In genomic region chr1:132335378-132335965, GRCm38 (mm10) we compare ENCODE assay signal across 10 mouse cellular contexts. TPM values are rescaled to one million over a fixed set of nuclear protein-coding genes. Genes with fewer than 3 reads are reported as not detected.
DNase-seq lines count a peak whose midpoint lies in the region; TF ChIP-seq lines count a peak whose summit lies in the region.
"Had no signal": no experiment of that assay in that cellular context is flagged by ENCODE, and none has a peak within 500 bp of the region (broad histone marks: within the 10 kb centered on the region; RNA-seq: fewer than 3 reads in every experiment).

No protein-coding gene starts in this region.

- peaks cover 15% of the 10 kb centered on the region for H3K36me3 ChIP-seq in liver, adult 2 months (ENCODE audit: control insufficient read depth, insufficient read depth, low read length)
- H3K36me3 ChIP-seq: embryonic facial prominence, embryonic 15.5 days had no signal

- H3K4me1 ChIP-seq in liver, adult 2 months (ENCODE audit: control insufficient read depth, insufficient read depth, low read length) = peaks cover 55% of the 10 kb centered on the region

- H3K4me3 ChIP-seq in liver, adult 2 months (ENCODE audit: insufficient read depth, low read depth, low read length) = no peak overlapping the region
- H3K4me3 ChIP-seq in layer of hippocampus, adult 2 months = no peak overlapping the region
- H3K4me3 ChIP-seq: embryonic facial prominence, embryonic 15.5 days had no signal

- peak overlapping the region; percentile 8; the same call in 1 of the 2 replicates for H3K9ac ChIP-seq in liver, adult 2 months (ENCODE audit: low read depth, low read length)
- H3K9ac ChIP-seq: embryonic facial prominence, embryonic 15.5 days; liver, embryonic 14.5 days had no signal

- peak overlapping the region; percentile 80 for H3K27ac ChIP-seq in liver, adult 2 months (replicated peaks; ENCODE audit: insufficient read depth, low read depth, low read length)
- no peak overlapping the region for H3K27ac ChIP-seq in layer of hippocampus, adult 2 months
- H3K27ac ChIP-seq: embryonic facial prominence, embryonic 15.5 days had no signal

- H3K27me3 ChIP-seq in liver, adult 2 months (ENCODE audit: control insufficient read depth, insufficient read depth, low read length) = no peaks in the 10 kb centered on the region
- H3K27me3 ChIP-seq: embryonic facial prominence, embryonic 15.5 days had no signal

- WGBS in liver, adult 2 months = 65% methylated on average over 12 of the region's 12 CpGs

- TF ChIP-seq CTCF in liver, adult 2 months (IDR thresholded peaks at IDR 0.05; ENCODE audit: low read depth, low read length) = no peak
- no peak for TF ChIP-seq CTCF in layer of hippocampus, adult 2 months (conservative IDR thresholded peaks at IDR 0.05)

- no peak for DNase-seq in liver, adult 2 months (ENCODE audit: extremely low read depth, low read depth, low spot score)
- DNase-seq in liver = no peak
- peak; percentile 65 for DNase-seq in heart, adult 8-10 months (ENCODE audit: low spot score)
- peak; percentile 86 for DNase-seq in kidney, postnatal 14 days
- DNase-seq in retina, embryonic 14.5 days (ENCODE audit: low spot score) = peak; percentile 77
- no peak for DNase-seq in right cerebral cortex, adult 2 months (ENCODE audit: low spot score in 2 of 2)
- no peak for DNase-seq in layer of hippocampus, adult 2 months (ENCODE audit: low spot score in 2 of 2)
- no peak for DNase-seq in spleen, adult 12 weeks (ENCODE audit: low spot score)

- no peaks in the 10 kb centered on the region for H3K79me2 ChIP-seq in liver, adult 2 months (ENCODE audit: control insufficient read depth, insufficient read depth, low read length)

- TF ChIP-seq POLR2A in liver, adult 2 months (IDR thresholded peaks at IDR 0.05; ENCODE audit: extremely low read depth, insufficient read depth, low read length) = no peak

RNA-seq across cellular contexts. Expression of gene Nuak2, which starts 19.5 kb away (rescaled TPM):
- total RNA-seq in liver, adult 2 months (2014; rRNA removed) = 3.8 and 4.8 TPM in 2 replicates
- polyA plus RNA-seq in liver, adult 2 months (2012; rRNA removed) = 6.4 and 8.0 TPM in 2 replicates
- total RNA-seq in heart, adult 8-10 months (2022) = 1 to 10 TPM; 3.8 to 5.2 (median 4.0) TPM
- 1 to 10 TPM in 1 of 2 experiments, under 1 TPM in 1; 0.76 to 1.7 TPM for total RNA-seq in layer of hippocampus, adult 2 months (2021)

RNA-seq across cellular contexts. Expression of gene Klhdc8a, which starts 37.0 kb away (rescaled TPM):
- total RNA-seq in liver, adult 2 months (2014; rRNA removed) = 0.18 and 0.81 TPM in 2 replicates
- 1.2 and 1.4 TPM in 2 replicates for polyA plus RNA-seq in liver, adult 2 months (2012; rRNA removed)
- 10 to 100 TPM; 11.8 to 22.9 (median 17.5) TPM for total RNA-seq in heart, adult 8-10 months (2022)
- 1 to 10 TPM; 4.0 to 4.3 TPM for total RNA-seq in layer of hippocampus, adult 2 months (2021)

RNA-seq across cellular contexts. Expression of gene Tmcc2, which starts 55.6 kb away (rescaled TPM):
- total RNA-seq in liver, adult 2 months (2014; rRNA removed) = 1.6 and 1.9 TPM in 2 replicates
- 2.2 and 2.5 TPM in 2 replicates for polyA plus RNA-seq in liver, adult 2 months (2012; rRNA removed)
- total RNA-seq in heart, adult 8-10 months (2022) = 10 to 100 TPM; 27.5 to 31.3 (median 28.9) TPM
- total RNA-seq in layer of hippocampus, adult 2 months (2021) = 100 to 1,000 TPM; 242 to 256 TPM

Comparison
In these comparisons a context has a peak if more than half of its experiments do, and no peak if none do; other contexts are left out.
1. DNase-seq: peak in heart, adult 8-10 months (single experiment), kidney, postnatal 14 days (single experiment) and retina, embryonic 14.5 days (single experiment); none in liver, adult 2 months (single experiment), liver (single experiment), right cerebral cortex, adult 2 months (0 of 2), layer of hippocampus, adult 2 months (0 of 2) and spleen, adult 12 weeks (single experiment).